Mouse (Mus musculus) c-Kit-positive CD71-negative TER-119-negative erythroid progenitor cells, embryonic 14.5 days (primary cell): ENCODE results near the gene Mturn.
A peak's percentile ranks its signal among the peaks of the same experiment; 100 is the strongest.

Experiments
- DNase-seq: peaks from one replicate; pipeline ENCODE4 v3.0.0-alpha.2; 2013; ENCODE audit warnings: low read depth

Mturn gene

GRCm38 (mm10) chr6:54698691-54699476 is 17.5 kb downstream of the Mturn start:
- DNase-seq = no peak

- no peak for DNase-seq
Observed at GRCm38 (mm10) chr6:54699477-54700056, 18.1 kb downstream of the Mturn start.

GRCm38 (mm10) chr6:54700516-54700915 is 19.1 kb downstream of the Mturn start:
- no peak for DNase-seq

- no peak for DNase-seq
Observed at GRCm38 (mm10) chr6:54701901-54702300, 20.5 kb downstream of the Mturn start.

- DNase-seq = no peak
Observed at GRCm38 (mm10) chr6:54703633-54704538, 22.5 kb downstream of the Mturn start.

- no peak for DNase-seq
Observed at GRCm38 (mm10) chr6:54704539-54704845, 23.1 kb downstream of the Mturn start.

GRCm38 (mm10) chr6:54704847-54705246 is 23.4 kb downstream of the Mturn start:
- no peak for DNase-seq

GRCm38 (mm10) chr6:54705387-54705909 is 24.0 kb downstream of the Mturn start:
- peak; percentile 53 for DNase-seq

GRCm38 (mm10) chr6:54706099-54706498 is 24.7 kb downstream of the Mturn start:
- DNase-seq = no peak

GRCm38 (mm10) chr6:54706611-54707172 is 25.3 kb downstream of the Mturn start:
- DNase-seq = no peak

- no peak for DNase-seq
Observed at GRCm38 (mm10) chr6:54708646-54709045, 27.2 kb downstream of the Mturn start.

- DNase-seq = no peak
Observed at GRCm38 (mm10) chr6:54715697-54716096, 34.3 kb downstream of the Mturn start.

- DNase-seq = peak; percentile 60
Observed at GRCm38 (mm10) chr6:54718779-54719685, 37.6 kb downstream of the Mturn start.

GRCm38 (mm10) chr6:54719686-54720310 is 38.4 kb downstream of the Mturn start:
- DNase-seq = no peak

- no peak for DNase-seq
Observed at GRCm38 (mm10) chr6:54720512-54721251, 39.3 kb downstream of the Mturn start.

GRCm38 (mm10) chr6:54721252-54721635 is 39.8 kb downstream of the Mturn start:
- no peak for DNase-seq

- DNase-seq = no peak
Observed at GRCm38 (mm10) chr6:54726309-54726708, 44.9 kb downstream of the Mturn start.

- DNase-seq = no peak
Observed at GRCm38 (mm10) chr6:54726796-54727195, 45.4 kb downstream of the Mturn start.

- DNase-seq = no peak
Observed at GRCm38 (mm10) chr6:54727416-54727815, 46.0 kb downstream of the Mturn start.
